Mouse (Mus musculus) heart, postnatal 36 days (tissue): ENCODE measurements around the gene Bcor. TPM values are rescaled to one million over a fixed set of nuclear protein-coding genes. Genes with fewer than 3 reads are reported as not detected.

Source experiments
- DNase-seq, 2 experiments: peaks; one replicate each; pipeline ENCODE4 v3.0.0; 2021 to 2022
- intact Hi-C: fragments of 180-260 bp; cut with DNase I; formaldehyde crosslinking; loops from one replicate; pipeline ENCODE4 v1.15.1; 2025
- total RNA-seq, 2 experiments: library from RNA; stranded (reverse); gene quantifications; 2 replicates each; pipeline ENCODE4 v1.2.3; 2021

Bcor gene
- total RNA-seq, 2 experiments from 2014 or later, result 20.0 to 25.9 TPM

DNA sequence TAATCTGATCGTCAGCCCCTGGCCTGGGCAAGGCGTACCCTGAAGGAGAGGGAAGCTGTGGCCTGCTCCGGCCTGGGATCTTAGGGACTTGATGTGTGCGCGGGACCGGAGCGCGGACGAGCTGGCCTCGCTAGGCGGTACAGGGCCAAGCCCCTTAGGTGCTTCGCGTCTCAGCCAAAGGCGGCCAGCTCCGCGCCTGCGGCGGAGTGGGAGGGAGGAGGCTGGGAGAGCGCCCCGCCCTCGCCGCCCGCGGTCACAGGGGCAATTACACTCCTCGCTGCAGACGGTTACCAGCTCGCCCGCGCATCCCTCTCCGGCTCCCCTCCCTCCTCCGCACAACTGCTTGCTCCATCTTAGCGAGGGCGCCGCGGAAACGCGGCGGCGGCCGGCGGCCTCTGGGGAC, 161.2 kb downstream of the Bcor start:
- peak; percentile 59 to 67 for DNase-seq
- intact Hi-C loops, result no loop called here

DNA sequence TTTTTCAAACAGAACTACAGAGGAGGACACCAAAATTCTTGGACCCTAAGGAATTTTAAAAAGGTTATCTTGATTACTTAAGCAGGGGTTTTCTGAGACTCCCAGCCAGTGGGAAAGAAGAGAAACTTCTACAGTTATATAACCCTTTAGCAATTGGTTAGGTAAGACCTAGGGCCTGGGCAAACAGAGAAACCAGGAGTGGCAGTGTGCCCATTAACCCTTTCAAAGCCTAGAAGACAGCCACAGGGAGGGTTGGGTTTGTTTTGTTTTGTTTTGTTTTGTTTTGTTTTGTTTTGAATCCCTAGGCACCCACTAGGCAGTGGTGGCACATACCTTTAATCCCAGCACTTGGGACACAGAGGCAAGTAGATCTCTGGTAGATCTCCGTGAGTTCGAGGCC, 163.3 kb downstream of the Bcor start:
- intact Hi-C loops, result no loop called here
- DNase-seq, result no peak

DNA sequence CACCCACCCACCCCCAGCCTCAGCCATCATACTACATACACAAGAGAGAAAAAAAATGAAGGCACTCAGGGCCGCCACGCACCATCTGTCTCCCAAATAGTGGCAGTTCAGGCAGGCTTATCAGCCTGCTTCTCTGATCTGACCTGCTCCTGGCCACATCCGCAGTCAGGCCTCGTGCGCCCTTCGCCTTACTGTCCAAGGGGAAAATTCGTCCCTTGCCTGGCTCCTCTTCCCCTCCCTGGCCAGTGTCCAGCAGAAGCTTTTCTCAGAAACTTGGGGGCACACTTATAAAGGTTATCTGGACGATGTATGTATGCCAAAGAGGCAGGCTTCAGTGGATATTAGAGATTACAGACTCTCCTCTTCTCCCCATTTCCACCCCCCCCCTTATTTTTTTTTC, 163.7 kb downstream of the Bcor start:
- no peak for DNase-seq
- intact Hi-C loops, result no loop called here

DNA sequence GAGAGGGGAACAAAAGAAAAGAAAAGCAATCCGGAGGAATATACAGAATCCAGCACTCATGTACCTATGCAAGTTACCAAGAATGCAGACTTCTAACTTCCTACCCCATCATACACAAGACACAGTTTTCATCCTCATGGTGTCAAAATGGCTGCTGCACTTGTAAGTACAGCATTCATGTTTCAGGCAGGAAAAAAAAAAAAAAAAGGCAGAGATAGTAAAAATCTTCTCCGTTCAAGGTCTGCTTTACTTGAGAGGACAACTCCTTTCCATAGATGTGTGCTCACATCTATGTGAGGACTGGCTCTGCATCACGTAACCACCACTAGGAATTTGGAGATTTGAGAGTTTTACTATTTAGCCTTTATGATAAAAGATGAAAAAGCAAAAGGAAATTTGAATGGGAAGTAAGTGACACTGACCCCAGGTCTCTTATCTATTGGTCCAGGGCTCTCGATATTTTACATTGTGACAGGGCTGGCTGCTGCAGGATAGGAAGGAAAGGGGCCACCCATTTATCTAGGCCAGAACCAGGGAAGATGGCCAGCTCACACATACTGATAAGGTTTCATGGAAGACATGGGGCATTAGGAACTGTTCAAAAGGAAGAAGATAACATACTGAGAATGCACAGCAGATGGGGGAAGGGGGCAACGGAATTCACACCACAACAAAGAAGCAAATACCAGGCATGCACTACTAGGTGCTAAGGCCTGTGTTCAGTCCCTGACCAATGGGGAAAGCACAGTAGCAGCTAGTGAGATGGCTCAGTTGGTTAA, 166.3 kb downstream of the Bcor start:
- no peak for DNase-seq
- intact Hi-C loops, result no loop called here

DNA sequence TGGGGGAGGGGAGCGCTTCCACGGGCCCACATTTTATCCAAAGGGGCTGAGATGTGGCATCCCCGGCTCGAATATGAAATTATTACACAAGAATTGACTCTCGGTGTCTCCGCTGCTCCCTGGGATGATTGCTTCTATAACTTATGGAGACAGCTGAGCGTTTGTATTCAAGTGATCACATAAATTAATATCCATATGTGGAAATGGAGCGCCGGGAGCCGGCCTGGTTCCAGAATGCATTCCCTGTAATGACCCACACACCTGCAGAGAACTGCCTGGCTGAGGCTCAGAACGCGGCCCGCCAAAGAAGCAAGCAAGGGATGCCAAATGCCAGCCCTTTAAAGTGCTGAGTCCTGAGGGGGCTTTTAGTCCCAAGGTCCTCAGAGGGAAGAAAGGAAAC, 170.7 kb downstream of the Bcor start:
- DNase-seq, result no peak
- intact Hi-C loops, result no loop called here

DNA sequence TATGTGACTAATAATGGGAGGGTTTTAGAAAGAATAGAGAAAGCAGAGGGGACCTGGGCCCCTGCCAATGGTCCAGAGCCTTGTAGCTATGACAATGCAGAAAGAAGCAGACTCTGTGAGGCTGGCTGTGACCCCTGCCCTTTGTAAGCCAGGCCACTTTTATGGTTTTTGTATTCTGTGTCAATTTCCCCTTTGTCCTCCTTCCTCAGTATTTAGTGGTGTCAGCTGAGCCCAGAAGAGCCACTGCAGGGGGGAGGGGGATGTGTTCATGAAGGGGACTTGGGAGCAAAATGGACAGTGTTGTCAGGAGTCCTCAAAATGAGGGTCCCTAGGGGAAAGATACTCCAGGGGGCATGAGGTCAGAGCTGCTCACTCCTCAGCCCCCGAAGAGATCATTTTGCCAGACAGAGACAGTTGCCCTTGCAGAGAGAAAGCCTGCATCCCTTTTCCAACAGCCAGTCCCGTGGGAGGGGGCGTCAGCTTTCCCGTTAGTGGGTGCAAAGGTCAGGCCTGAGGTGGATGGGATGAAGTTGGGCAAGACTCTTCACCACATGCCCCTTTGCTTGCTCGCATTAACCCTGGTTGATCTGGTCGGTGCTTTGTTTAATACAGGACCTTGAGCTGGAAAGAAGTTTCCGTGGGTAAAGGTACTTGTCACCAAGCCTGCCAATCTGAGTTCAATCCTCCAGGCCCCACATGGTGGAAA, 171.8 kb downstream of the Bcor start:
- DNase-seq, result no peak

DNA sequence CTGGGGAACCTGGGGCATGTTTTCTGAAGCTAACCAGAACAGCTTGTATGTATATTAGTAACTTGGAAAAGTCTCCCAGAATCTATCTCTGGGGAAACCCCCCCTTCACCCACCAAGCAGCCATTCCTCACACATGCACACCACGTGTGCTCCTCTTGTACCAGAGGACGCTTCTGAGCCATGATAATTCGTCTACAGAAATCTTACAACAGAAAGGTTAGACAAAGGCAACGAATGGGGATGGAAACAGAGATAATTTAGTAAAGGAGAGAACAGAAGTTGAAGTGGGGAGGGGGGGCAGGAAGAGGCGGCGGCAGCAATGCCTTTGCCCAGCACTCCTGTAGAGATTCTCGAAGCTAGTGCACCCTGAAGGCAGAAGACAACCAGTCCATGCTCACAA, 172.6 kb downstream of the Bcor start:
- DNase-seq, result no peak
- intact Hi-C loops, result no loop called here

More for the DNA sequence above, 171.8 kb downstream of the Bcor start:
- intact Hi-C loops, result no loop called here
